Mouse (Mus musculus) layer of hippocampus, postnatal 14 days (tissue): ENCODE data around the gene Rps11. TPM values are rescaled to one million over a fixed set of nuclear protein-coding genes. Genes with fewer than 3 reads are reported as not detected.
"Not testable (repeated sequence)": the region's sequence is repeated elsewhere in the genome, so short reads cannot be mapped to it uniquely, and the experiment has no call there.

Source experiments
- DNase-seq, 2 experiments: peaks; one replicate each; pipeline ENCODE4 v3.0.0; 2021 to 2022; ENCODE audit warnings: low spot score in 2 of 2, mixed read lengths in 1 of 2
- long read RNA-seq, 2 experiments: library from polyadenylated mRNA; stranded (forward); transcript quantifications; one replicate each; pipeline ENCODE4 v2.0.0; 2021
- total RNA-seq, 2 experiments: library from RNA; stranded (reverse); gene quantifications; 2 replicates each; pipeline ENCODE4 v1.2.3; 2021

Gene Rps11
- 100 to 1,000 TPM; 427 to 461 TPM for total RNA-seq
- long read RNA-seq, experiment 1, transcript Rps11-201 (5 exons, 661 nt) = major isoform, 75 of 78 reads
- long read RNA-seq, experiment 1, partial matches to known transcripts = 3 of 78 reads
- long read RNA-seq, experiment 1, other reads (novel, unspliced or antisense) = 0 of 78 reads
- long read RNA-seq, experiment 2, transcript Rps11-201 (5 exons, 661 nt) = major isoform, 215 of 220 reads
- long read RNA-seq, experiment 2, partial matches to known transcripts = 5 of 220 reads
- long read RNA-seq, experiment 2, other reads (novel, unspliced or antisense) = 0 of 220 reads

- DNase-seq = peak; percentile 98 to 99
These were observed at the start of gene Rps11 for GRCm38 (mm10) chr7:45124224-45125143. TSS of gene Rps11 (minus strand) at chr7:45124439.

DNA sequence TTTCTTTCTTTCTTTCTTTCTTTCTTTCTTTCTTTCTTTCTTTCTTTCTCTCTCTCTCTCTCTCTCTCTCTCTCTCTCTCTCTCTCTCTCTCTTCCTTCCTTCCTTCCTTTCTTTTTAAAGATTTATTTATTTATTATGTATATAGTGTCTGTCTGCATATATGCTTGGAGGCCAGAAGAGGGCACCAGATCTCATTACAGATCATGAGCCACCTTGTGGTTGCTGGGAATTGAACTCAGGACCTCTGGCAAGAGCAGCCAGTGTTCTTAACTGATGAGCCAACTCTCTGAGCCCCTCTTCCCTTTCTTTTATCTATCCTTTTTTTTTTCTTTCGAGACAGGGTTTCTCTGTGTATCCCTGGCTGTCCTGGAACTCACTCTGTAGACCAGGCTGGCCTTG is 49.5 kb upstream of the Rps11 start:
- DNase-seq = not testable (repeated sequence)

DNA sequence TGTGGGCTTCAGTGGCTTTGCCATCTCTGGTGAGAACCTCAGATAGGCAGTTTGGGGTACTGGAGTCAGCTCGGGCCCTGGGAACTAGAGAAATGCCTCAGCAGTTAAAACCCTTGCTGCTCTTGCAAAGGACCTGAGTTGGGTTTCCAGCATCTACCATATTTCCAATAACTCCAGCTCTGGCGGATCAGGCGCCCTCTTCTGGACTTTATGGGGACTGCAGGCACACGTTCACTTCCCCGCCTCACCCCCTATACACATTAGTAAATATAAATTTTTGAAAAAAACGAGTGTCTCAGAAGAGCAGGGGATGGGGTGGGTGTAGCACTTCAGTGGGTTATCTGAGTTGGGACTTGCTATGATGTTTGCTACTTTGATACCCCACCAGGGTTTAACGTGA is 48.7 kb upstream of the Rps11 start:
- DNase-seq = no peak

DNA sequence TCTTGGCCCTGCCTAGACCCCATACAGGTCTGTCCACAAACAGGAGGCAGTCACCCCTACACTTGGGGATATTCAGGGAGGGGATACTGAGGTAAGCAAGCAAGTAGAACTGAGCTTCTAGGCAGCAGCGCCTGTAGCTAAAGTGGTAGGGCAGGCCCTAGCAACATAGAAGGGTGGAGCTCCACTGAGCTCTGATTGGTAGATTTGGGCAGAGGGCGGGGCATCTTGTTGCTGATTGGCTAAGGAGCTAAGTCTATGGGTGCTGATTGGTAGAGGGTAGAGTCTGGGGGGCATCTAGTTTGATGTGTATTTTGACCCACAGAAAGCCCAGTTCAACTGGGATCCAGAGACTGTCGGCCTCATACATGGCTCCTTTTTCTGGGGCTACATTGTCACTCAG is 45.3 kb upstream of the Rps11 start:
- peak in 1 of 2 experiments; percentile 65 for DNase-seq

- no peak for DNase-seq
These were observed 44.4 kb upstream of the Rps11 start for GRCm38 (mm10) chr7:45168656-45169055.

- DNase-seq = peak in 1 of 2 experiments; percentile 62
These were observed 43.7 kb upstream of the Rps11 start for GRCm38 (mm10) chr7:45167761-45168445.

DNA sequence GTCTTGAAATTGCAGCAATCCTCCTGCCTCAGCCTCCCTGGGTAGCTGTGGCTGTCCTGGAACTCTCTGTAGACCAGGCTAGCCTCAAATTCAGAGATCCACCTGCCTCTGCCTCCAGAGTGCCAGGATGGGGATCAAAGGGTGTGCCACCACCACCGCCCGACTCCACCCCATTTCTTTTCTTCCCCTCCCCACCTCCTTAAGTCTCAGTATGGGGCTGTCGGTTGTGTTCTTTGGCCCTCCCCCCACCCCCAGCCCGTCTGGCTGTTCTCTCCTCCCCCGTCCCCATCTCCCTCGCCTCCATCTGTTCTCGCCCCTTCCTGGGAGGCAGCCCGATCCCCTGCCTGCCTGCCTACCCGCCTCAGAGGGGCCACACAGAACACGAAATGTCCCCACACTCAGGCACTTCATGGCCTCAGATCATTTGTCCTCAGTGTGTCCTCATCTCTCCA is 42.7 kb upstream of the Rps11 start:
- DNase-seq = peak in 1 of 2 experiments; percentile 64

GRCm38 (mm10) chr7:45165701-45166100 is 41.5 kb upstream of the Rps11 start:
- DNase-seq = no peak

DNA sequence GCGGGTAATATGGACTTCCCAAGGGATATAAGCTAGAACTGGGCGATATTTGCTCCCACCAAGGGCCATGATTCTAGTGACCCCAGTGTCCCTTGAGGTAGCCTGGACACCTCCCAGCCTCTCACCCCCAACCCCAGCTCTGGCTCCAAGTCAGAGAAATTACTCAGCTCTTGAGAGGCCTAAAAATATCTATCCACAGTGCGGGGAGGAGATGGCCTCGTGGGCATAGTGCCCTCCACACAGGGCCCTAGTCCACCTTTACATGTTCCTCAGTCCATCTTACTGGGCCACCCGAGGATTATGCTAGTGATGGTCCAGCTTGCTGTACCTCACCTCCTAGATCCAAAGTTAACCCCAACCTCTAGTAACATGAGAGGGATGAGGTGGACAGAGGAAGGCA is 40.6 kb upstream of the Rps11 start:
- no peak for DNase-seq

DNA sequence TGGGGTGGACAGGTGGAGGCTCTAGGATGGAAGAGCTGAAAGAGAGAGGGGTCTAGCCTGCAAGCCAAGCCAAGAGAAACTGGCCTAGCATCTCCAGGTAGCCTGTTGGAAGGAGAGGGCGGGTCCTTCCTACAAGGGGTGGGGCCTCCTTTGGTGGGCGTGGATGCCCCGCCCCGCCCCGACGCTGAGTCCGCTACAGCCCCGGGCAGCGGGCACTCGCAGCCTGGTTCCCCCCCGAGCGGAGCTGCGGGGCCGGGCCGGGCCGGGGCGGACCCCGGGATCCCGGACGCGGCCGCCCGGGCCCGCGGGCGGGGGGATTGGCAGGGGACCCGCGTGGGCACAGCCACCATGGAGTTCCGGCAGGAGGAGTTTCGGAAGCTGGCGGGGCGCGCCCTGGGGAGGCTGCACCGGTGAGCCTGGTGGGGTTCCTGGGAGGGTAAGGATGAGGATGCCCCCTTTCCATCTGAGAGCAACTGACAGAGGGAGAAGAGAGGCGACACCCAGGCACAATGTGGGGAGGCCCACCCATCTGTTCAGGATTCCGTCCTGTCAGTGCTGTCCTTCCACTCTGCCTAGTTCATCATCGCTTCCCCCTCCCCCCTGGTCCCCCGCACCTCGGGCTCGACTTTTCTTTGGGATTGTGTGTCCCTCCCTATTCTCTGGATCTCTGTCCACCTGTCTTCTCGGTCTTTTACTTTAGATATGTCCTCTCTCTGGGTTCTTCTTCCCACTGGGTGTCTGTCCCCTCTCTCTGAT is 39.7 kb upstream of the Rps11 start, which contains the start of gene Slc17a7:
TSS of gene Slc17a7 (plus strand) at position 215 of the 756 bp plus-strand sequence.
- no peak for DNase-seq

- no peak for DNase-seq
These were observed 38.9 kb upstream of the Rps11 start for GRCm38 (mm10) chr7:45162996-45163615.

DNA sequence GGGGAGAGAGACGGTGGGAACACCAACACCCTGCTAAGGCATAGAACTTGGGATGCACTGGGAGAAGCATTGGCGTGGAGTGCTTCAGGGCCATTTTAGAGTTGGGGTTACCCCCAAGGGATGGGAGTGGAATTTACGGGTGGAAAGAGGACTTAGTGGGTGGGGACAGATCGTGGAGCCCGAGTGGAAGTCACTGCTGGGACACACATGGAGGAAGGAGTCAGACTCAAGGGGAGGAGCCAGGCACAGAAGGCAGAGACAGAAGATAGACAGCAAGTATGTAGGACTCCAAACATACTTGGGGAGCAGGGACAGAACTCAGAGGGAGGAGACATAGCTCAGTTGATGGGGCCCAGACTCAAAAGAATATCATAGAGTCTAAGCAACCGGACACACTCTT is 38.3 kb upstream of the Rps11 start:
- DNase-seq = no peak

GRCm38 (mm10) chr7:45161612-45162473 is 37.6 kb upstream of the Rps11 start:
- DNase-seq = peak; percentile 94 to 95

GRCm38 (mm10) chr7:45160866-45161265 is 36.6 kb upstream of the Rps11 start:
- DNase-seq = no peak

DNA sequence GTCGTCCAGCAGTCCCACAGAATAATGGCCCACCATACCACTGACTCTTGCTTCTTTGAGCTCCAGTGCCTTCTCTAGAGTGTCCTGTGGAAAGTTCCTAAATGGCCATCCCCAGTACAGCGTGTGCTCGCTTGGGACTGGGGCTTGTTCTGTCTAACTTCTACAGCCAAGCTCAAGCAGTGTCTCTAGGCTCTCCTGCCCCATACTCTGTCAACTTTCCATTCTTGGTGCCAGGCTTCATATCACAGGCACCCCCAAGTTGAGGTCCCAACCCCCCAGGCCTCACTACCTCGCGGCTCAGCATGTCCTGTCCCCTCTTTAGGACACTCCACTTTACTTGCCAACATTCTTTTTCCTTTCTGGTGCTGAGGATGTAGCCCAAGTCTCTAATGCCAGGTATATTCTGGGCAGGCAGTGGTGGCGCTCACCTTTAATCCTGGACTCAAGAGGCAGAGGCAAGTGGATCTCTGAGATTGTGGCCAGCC is 36.1 kb upstream of the Rps11 start:
- DNase-seq = no peak

- no peak for DNase-seq
These were observed 34.8 kb upstream of the Rps11 start for GRCm38 (mm10) chr7:45158991-45159390.

DNA sequence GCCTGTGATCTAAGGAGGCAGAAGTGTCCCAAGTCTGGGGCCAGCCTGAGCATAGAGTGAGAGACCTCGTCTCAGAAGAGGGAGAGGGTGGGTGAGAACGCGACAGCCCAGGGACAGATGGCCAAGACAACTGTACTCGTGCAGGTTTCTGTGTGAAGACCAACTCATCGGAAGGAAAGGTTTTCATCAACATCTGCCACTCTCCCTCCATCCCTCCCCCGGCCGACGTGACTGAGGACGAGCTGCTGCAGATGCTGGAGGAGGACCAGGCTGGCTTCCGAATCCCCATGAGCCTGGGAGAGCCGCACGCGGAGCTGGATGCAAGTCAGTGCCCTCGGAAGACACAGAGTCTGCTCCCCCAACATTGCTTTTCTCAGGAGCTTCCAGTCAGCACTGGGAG is 33.2 kb upstream of the Rps11 start:
- DNase-seq = no peak

DNA sequence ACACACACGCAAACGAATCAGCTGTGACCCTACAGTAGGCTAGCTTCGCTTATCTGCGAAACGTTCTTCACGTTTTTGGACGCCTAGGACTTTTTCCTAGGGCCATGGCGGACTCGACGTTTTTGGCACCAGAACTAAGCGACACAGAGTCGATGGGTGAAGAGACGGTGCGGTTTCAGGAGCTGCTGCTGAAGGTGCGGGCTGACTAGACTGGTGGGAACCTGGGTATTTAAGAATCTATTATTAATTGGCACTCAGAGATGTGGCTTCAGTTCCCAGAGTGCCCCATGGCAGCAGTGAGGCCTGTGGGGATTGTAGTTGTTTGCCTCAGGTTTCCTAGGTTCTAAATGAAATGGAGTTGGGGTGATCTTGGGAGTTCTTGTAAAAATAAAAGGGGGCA is 32.0 kb upstream of the Rps11 start:
- DNase-seq = no peak

DNA sequence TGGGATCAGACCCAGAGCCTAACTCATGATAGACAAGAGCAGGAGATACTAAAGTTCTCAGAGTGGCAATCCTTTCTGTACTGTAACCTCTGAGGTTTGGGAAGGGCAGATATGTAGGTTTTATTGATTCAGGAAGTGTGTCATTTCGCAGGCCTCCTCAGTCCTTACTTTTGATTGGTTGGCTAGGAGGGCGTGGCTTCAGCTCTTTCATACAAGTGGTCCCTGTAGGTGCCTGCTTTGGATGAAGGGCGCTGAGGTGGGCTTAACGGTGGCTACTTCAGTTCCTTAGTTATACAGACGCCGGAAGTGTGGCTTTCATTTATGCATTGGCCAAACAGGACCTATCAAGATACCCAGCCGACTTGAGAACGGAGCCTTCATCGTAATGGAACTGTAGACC is 31.4 kb upstream of the Rps11 start:
- no peak for DNase-seq
